Mouse (Mus musculus) lung, postnatal 0 days (tissue): Measurements from ENCODE around the gene Parl.

ENCODE experiments used
- CTCF ChIP-seq: IDR thresholded peaks from 2 replicates; pipeline ENCODE4 v1.5.1; 2016; ENCODE audit warnings: antibody characterized with exemption, mild to moderate bottlenecking
- EP300 ChIP-seq: IDR thresholded peaks from 2 replicates; pipeline ENCODE4 v1.6.1; 2016; ENCODE audit warnings: antibody characterized with exemption, mild to moderate bottlenecking, control low read depth

DNA sequence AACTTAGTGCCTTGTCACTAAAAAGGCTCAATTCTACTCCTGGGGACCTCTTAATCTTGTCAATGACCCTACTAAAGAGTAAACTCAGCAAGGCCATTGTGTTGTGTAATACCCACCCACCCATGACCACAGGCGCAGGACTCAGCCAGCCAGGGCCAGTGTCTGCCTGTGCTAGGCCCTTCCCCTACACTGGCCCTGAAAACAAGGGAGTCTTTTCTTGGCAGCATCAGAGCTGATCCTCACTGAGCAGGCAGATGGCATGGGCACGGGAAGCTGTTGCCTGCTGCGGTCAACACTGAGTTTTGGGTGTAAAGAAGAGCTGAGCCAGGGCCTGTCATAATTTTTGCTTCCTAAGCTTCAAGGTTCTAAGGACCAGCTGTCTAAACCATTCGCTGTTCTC, 64.8 kb downstream of the Parl start:
- no peak for TF ChIP-seq CTCF
- TF ChIP-seq EP300, result no peak
